Mouse (Mus musculus) common myeloid progenitor, adult 5-6 weeks (primary cell): ENCODE data around the gene Stat5b. TPM values are rescaled to one million over a fixed set of nuclear protein-coding genes. Genes with fewer than 3 reads are reported as not detected.

Experiments used
- ATAC-seq: replicated peaks from 2 replicates; pipeline ENCODE4 v1.8.0; 2016; ENCODE audit warnings: low read depth, mild to moderate bottlenecking, moderate TSS enrichment, inconsistent platforms; ENCODE audit not compliant: poor library complexity, severe bottlenecking
- total RNA-seq: library from RNA; stranded (forward); fragments of 200-1000, 187-1606 nt; gene quantifications from 2 replicates; pipeline ENCODE4 v1.2.3, GENCODE M21; 2017

The Stat5b gene
- total RNA-seq, 1 experiment from 2014 or later: 64.4 TPM

DNA sequence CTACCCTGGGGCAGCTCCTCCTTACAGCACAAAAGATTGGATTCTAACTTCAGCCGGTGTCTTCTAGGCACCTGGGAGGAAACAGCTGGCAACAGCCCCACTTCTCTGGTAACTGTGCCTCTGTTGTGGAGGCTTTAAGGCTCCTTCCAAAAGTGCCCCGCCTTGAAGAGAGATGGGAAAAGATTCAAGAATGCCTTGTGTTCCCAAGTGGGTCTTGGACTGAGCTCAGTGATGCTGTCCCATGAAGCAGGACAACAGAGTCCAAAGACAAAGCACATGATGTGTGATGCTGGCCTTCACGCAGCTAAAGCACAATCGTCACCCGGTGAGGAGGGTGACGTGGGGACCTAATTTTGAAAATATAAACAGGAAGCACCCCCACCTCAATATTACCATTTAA is 4.7 kb downstream of the Stat5b start:
- ATAC-seq: no peak

DNA sequence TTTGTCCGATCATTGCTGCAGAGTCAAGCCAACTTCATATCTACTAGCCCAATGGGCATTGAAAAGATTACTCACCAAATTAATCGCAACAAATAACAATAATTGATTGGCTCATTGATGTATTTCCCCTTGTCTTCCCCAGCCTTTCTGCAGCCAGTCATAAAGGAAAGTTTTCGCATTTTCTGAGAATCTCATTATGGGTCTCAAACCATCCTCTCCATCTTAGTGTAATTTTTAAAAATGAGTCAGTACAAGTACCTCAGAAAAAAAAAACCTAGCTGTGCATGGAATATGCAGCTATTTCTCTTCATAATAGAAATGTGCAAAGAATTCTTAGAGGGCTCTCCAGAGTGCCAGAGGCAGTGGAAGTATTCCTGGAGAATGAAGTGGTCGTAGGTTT is 6.4 kb downstream of the Stat5b start:
- ATAC-seq: no peak

DNA sequence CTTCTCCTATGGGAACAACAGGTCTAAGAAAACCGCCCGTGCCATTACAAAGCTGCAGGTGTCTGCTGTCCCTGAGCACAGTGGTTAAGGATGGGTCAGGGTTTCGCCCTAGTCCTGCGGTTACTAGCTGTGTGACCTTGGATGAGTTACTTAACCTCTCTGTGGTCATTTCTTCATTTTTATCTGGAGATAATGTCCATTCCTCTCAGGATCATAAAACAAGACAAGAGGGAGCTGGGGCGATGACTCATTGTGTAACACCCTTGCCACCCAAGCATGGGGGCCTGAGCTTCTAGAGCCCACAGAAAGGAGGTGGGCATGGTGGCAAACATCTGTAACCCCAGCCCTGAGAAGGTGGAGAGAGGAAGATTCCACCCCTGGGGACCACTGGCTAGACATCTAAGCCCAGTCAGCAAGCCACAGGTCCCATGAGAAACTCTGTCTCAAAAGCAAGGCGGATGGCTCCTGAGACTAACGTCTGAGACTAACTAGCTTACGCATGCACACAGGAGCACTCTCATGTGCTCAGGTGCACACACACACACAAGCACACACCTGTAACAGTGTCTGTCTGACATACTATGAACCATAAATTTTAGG is 7.4 kb downstream of the Stat5b start:
- ATAC-seq: no peak

DNA sequence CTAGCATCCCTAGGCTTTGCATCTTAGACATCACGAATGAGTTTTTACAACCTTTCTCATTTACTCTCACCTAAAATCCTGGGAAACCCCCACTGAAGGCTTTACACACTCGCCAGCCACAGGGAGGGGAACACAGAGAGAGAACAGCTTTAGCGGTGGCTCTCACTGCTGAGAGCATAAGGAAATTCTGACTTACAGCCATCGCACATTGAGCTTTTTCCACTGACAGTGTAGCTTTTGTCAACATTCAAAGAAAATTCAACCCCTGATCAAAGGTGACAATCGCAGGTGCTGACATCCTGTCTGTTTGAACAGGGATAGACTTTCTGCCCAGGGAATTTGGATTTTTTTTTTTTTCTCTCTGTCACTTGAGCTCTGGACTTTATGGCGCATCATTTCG is 8.5 kb downstream of the Stat5b start:
- ATAC-seq: no peak

DNA sequence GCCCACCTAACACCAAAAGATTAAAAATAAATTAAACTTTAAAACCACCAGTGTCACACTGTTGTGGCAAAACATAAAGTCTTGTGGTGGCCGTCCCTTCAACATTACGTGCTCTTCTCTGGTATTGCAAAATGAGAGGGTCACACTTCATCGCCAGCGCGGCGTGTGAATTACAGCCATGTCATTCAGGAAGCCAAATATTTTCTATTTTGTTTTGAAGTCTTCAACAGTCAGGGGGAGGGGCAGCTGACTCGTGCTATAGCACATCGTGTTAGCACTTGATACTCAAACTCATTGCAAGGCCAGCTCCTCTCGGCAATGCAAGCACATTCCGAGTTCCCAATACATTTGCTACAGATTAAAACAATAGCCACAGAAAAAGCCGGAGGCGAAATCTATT is 9.7 kb downstream of the Stat5b start:
- ATAC-seq: peak; percentile 92

DNA sequence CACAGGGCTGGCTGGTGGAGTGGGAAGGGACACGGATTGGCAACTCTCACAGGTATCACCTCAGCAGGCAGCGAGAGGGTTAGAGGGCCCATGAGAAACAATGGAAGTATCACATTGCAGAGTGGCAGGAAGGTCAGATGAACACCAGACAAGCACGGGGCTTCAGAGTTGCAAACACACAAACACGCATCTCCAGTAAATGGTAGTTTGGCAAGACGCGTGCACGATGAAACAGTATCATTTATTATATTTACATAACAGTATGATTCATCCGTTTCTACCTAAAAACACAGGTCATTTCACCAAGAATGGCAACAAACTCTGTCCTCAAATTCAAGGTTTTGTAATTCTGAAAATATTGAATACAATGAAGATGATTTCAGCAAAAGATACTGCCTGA is 11.0 kb downstream of the Stat5b start:
- no peak for ATAC-seq

DNA sequence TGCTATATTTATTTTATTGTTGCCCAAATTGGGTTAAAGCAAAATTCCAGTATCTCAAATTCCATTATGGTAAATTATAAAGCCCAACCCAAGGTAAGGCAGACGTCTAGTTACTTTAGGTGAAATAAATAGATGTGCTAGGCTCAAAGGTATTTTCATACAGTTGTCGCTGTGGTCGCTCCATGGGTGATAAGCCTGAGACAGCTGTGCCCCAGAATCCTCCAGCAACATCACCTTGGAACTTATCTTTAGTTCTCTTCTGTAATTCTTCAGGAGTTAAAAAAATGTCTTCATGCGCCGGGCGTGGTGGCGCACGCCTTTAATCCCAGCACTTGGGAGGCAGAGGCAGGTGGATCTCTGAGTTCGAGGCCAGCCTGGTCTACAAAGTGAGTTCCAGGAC is 11.6 kb downstream of the Stat5b start:
- ATAC-seq: no peak

DNA sequence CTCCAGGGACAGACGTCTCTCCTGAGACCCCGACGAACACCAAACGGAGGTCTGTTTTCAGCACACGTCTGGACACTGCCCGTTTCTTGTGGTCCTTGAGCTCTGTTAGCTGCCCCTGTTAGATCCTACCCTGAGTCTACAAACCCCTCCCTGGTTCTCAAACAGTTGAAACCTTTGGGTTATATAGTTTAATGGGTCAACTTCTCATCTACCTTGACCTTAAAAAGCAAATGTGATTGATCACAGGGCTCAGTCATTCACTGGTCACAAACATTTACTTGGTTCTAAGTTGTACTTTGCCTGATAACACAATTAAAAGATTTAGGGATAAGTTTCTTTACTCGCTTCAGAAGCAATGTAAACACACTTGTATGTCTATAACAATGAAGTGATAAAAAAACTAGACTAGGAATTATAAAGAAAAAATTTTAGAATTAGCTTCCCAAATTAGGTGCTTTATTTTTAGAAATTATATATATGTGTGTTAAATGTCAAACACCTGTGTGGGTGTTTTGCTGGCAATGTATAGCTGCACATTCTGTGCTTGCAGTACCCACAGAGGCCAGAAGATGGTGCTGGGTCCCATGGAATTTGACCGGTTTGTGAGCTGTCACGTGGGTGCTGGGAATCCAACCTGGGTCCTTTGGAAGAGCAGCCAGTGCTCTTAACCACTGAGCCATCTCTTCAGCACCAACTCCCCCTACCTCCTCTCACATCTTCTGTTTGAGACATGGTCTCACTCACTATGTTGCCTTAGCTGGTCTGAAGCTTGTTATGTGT is 13.4 kb downstream of the Stat5b start:
- no peak for ATAC-seq

DNA sequence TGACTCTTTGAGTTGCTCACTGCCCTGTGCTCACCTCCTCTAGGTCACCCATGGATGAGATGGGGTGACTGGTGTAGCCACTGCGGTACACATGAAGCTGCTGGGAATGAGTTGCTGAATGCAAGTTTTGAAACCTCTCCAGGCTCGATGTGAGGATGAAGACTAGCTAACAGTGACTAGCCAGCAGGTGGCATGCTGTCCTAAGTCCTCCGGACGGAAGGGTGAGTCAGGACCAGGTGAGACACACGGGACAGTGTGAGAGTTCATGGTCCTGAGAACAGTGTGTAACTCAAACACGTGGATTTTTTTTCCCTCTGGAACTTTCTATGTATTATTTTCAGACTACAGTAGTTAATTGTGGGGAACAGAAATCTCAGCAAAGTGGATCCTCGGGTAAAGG is 17.1 kb downstream of the Stat5b start:
- ATAC-seq: no peak

DNA sequence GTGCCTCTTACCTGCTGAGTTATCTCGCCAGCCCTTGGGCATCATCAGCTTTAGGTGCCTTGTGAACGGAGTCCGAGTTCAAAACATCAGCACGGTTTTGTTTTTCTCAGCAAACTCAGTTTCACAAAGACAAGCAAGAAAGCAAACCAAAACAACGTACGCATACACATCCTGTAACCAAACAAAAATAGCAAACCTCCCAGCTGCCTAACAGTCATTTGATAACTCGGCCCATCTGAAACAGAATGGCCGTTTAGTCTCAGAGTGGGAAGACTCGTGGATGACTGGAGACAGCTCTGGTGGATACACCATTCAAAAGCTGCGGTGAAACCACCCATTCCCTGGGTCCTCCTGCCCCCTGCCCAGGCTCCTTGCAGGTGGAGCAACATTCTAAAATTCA is 19.1 kb downstream of the Stat5b start:
- no peak for ATAC-seq

DNA sequence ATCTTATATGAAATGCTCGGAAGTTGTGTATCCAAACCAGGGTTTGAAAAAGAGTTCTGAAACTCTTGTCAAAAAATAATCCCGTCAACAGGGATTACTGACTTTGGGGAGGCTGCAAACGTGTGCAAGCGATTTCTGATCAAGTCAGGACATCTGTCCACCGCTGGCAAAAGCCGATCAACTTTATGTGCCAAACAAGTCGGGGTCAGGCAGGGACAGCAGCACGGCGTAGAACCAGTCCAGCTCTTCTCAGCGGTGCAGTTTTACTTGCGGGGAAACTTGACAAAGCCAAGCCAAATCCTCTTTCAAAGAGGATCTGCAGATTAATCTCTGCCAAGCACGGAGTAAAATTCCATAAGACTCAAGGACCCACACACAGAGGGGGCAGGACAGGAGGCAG is 20.8 kb downstream of the Stat5b start:
- ATAC-seq: no peak

DNA sequence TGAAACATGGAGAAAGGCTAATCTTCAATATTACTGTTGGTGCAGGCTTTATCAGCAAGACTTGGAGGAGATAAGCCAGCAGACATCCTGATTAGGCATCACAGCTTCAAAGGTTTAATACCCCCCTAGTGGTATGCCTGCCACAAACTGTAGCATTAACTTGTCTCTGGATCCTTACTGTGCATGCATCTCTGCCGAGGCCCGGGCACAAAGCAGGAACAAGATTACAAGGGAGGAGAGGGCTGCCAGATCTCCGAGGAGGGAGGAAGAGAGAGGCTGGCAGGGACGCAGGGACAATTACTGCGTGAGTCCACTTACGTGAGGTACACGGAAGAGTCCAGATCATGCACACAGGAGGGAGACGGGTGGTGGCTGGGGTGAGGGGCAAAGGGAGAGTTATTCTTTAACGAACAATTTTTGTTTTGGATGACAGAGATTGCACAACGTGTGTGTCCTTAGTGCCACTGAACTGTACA is 21.8 kb downstream of the Stat5b start:
- peak; percentile 36 for ATAC-seq

DNA sequence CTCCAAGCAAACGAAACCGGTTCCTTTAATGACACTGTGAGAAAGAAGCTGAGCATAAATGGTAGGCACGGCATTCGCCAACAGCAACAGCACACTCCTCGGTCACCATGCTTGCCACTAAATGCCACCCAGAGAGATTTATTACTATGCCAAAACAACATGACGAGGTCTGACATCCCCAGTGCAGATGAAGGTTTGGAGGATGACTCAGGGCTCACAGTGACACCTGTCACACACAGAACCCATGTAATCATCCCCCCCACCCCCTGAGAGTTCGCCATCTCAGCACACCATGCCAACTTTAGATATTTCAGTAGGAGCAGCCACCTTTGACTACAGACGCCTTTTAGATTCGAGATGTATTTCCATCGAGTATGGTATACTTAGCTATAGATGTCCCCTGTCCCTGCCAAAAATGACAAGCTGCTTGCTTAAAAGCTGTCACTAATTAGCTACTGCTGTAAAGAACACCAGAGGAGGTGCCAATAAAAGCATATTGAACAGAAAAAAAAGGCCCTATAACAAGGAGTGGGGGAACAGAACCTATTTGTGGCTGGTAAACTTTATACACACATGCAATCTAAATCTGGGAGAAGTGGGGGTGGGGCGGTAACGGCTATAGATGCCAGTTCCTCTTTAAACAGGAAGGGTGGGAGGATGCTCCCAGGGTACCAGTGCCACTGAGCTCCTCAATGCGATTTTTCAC is 24.2 kb downstream of the Stat5b start:
- ATAC-seq: peak; percentile 53

DNA sequence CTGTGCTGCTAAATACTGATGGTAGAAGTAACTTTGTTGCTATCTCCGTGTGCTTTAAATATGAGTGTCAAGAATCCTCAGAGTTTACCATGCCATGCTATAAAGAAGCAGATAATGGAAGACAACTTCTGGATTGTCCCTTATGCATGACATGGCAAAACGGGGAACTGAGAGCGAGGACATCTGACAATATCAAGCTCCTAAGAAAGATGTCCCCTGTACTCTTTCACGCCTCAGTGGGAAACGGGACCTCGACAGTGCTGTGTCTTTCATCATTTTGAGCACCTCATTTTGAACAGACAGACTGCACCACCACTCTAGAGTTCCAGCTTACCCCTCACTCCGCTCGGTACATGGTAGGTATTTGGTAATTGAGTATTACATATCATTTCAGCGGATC is 25.1 kb downstream of the Stat5b start:
- no peak for ATAC-seq

DNA sequence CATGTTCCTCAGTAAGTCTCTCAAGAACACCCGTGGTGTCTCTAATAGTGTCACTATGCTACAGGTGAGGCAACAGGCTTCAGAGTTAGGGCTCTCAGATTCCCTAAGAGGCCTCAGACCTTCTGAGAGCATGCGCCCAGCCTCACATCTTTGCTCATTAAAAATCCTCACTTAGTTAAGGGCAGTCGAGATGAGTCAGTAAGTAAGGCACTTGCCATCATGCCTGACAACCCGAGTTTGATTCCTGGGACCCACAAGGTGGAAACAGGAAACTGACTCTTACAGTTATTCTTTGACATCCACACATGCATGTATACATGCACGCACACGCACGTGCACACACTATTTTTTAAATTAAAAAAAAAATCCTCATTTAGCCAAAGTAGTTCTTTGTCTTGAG is 26.0 kb downstream of the Stat5b start:
- no peak for ATAC-seq

DNA sequence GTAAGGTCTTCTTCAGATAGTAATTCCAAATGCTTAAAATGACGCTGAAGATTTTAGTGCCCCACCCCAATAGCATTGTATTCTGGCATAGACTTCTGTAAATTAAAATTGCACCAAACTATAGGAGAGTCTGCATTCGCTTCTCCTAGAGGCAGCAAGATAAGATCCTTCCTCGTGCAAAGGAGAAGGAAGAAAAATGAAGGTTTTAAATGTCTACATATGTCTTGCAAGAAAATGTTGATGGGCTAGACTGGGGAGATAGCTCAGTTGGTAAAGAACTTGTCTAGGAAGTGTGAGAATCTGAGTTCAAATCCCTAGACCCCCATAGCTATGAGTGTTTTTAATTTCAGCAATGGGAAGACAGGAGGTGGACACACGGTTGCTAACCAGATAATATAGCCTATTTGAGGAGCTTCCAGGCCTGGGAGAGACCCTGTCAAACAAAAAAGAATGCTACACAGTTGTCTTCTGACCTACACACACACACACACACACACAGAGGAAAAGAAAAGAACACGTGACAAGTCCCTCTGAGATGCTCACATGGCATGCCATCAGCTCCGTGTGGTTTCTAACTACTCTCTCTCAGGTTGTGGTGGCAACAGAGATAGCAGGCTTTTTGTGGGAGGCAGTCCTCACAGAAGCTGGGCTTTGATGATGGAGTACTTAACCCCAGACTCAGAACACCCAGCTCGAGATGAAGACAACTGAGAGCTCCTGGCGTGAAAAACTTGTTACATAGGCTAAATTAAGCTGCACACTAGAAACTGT is 26.8 kb downstream of the Stat5b start:
- ATAC-seq: peak; percentile 49

DNA sequence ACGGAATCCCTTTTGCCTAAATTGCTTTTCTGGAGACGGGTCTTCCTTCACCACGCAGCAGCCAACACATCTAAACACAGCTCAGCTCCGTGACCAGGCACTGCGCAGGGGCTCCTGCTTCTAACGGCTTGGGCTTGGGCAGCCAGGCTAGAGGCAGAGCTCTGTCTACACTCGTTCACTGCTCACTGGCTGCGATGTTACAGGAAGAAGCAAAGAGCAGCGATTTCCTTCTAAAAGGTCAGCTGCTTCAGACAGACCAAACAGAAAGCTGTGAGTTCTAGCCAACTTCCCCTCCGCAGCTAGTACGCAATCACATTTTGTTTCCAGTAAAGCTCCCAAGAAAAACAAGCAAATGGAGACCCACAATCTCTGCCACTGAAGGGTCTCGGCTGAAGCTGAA is 28.2 kb downstream of the Stat5b start:
- ATAC-seq: peak; percentile 48

DNA sequence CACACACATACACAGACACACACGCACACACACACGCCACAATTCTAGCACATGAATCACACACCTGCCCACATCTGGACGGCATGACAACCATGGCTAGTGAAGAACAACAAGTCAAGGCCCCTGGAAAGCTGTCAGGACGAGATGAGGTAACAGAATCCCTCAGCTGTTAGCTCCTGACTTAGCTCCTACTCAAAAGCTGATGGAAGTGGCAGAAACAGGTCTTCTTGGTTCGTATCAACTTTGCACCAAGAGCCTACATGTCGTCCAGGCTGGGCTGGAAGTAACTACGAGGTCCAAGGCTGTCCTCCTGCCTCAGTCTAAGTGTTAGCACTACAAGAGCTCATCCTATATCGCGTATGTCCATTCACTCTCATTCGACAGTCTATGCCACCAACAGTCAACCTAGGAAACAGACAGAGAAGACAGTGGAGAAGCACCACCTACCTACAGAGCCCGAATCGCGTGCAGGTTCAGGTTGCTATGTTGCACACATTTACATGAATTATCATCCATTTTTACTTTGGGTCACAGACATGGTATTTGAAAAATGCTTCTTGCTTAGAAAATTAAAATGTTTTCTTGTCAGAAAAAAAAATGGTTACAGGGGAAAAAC is 28.8 kb downstream of the Stat5b start:
- ATAC-seq: no peak

DNA sequence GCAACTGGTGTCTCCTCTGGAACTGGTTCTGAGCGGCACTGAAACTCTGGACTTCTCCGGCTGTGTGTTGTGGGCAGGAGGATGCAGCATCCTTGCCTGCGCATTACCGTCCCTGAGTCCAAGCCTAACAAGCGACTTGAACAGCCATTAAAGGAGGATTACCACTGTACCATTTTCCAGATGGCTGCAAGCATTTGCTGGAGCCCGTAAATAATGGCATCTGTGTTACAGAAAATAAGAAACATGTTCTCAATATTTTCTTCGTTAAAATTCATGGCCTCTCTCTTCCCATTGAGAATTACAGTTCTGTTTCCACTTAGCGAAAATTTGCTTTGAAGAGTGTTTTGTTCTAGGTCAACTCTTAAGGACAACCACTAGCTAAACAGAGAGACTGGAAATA is 30.5 kb downstream of the Stat5b start:
- no peak for ATAC-seq

DNA sequence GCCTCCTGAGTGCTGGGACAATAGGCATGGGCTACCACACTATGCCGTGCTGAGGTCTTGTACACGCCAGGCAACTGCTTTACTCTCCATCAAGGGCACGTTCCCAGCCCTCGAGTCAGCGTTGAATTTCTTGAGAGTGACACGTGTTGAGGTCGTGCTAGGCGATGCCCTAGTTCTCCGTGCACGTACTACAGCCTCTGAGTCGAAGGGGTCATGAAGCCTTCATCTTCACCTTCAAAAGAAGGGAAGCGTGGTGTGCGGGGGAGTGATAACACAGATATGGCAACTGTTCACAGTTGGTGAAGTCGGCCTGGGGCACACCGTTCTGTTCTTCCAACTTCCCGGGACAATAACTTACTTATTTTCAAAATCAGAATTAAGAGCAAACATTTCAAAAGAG is 30.9 kb downstream of the Stat5b start:
- ATAC-seq: no peak
